Mouse (Mus musculus) G1E (cell line): ENCODE results near the gene Tpcn1.

Experiments used
- CTCF ChIP-seq: IDR thresholded peaks from 2 replicates; pipeline ENCODE4 v1.5.1; 2012; ENCODE audit warnings: low read depth, low read length, inconsistent platforms, mixed read lengths
- GATA1 ChIP-seq: IDR thresholded peaks from 2 replicates; pipeline ENCODE4 v1.6.1; 2012; ENCODE audit warnings: borderline replicate concordance, low read length, inconsistent platforms, mixed read lengths
- POLR2AphosphoS5 ChIP-seq: IDR thresholded peaks from 2 replicates; pipeline ENCODE4 v1.6.1; 2012; ENCODE audit warnings: low read depth, low read length, inconsistent platforms; ENCODE audit not compliant: insufficient replicate concordance
- TAL1 ChIP-seq: conservative IDR thresholded peaks from 2 replicates; pipeline ENCODE4 v1.6.1; 2012; ENCODE audit warnings: low read depth, low read length, inconsistent platforms, mixed read lengths

DNA sequence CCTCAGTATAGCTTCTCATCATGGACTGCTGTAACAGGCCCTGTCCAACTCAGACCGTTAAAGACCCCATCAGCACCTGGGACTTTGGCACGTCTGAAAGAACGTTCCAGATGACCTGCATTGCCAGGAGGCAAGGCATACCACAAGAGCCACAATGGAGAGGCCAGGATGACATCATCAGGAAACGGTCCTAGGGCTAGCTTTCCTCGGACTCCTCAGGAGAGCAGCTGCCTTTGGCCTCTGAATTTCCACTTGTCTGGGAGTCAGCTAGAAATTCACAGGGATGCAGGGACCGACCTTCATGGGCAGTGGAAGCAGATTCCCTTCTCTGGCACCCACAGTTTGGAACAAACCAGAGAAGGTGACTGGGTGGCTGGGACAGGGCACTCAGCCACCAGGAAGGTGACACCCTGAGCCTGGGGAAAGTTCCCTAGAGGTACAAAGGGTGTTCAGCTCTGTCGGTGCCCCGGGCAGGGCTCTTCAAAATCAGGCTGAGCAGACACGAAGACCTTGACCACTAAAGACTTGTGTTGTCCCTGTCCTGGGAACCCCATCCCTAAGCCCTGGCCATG, 21.7 kb downstream of the Tpcn1 start:
- no peak for TF ChIP-seq CTCF
- TF ChIP-seq GATA1: no peak
- TF ChIP-seq TAL1: no peak
- TF ChIP-seq POLR2AphosphoS5: no peak
